16 mouse cellular contexts compared by ENCODE assay signal in the genomic region with DNA sequence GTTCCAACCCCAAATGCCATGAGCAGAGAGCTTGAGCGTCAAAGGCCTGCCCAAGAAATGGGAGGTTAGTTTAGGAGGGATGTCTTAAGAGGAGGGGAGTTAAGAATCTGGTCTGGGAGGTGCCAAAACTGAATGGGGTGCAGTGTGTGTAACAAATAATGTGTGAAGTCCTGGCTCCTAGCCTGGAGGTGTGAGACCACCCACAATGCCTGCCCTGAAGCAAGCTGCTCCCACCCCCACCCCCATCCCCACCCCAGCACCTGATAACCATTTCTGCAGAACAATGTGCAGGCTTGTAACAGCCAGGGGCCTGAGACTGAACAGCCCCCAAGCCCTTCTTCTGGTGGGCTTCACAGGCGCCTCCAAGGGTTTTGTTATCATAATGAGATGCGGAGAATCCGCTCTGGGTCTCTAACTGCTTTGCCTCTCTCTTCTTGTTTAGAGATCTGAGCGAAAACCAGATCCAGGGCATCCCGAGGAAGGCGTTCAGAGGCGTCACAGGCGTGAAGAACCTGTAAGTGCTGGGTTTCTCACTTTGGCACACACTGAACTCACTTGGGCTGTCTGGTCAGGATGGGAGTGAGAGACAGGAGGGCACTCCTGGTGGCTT.
DNase-seq lines count a peak whose midpoint lies in the region; ATAC-seq lines count a peak whose summit lies in the region.
"Had no signal": no experiment of that assay in that cellular context is flagged by ENCODE, and none has a peak within 500 bp of the region (broad histone marks: within the 10 kb centered on the region; RNA-seq: fewer than 3 reads in every experiment).

No protein-coding gene starts in this region.

- H3K36me3 ChIP-seq in hindbrain, embryonic 10.5 days, result no peaks in the 10 kb centered on the region
- H3K36me3 ChIP-seq in hindbrain, embryonic 16.5 days (ENCODE audit: control insufficient read depth, insufficient read depth, low read length), result no peaks in the 10 kb centered on the region
- H3K36me3 ChIP-seq in neural tube, embryonic 11.5 days (ENCODE audit: control insufficient read depth, insufficient read depth, low read length), result no peaks in the 10 kb centered on the region
- no peaks in the 10 kb centered on the region for H3K36me3 ChIP-seq in embryonic facial prominence, embryonic 11.5 days (replicated peaks; ENCODE audit: control insufficient read depth, insufficient read depth, low read depth, low read length)
- H3K36me3 ChIP-seq in midbrain, embryonic 14.5 days (ENCODE audit: control insufficient read depth, insufficient read depth, low read length), result no peaks in the 10 kb centered on the region
- H3K36me3 ChIP-seq: heart, embryonic 13.5 days; liver, embryonic 15.5 days had no signal

- peak; percentile 55 for DNase-seq in hindbrain, embryonic 10.5 days (ENCODE audit: low spot score)
- no peak for DNase-seq in neural tube, embryonic 11.5 days (ENCODE audit: low spot score)
- DNase-seq in neural tube, embryonic 10.5 days (ENCODE audit: extremely low spot score, low spot score), result no peak
- no peak for DNase-seq in embryonic facial prominence, embryonic 11.5 days (ENCODE audit: low spot score)
- DNase-seq in midbrain, embryonic 14.5 days, result no peak
- no peak for DNase-seq in cerebellum, postnatal 36 days
- no peak for DNase-seq in urinary bladder, postnatal 25 days (ENCODE audit: low spot score)
- DNase-seq: cerebellum, adult 11 months; gastrocnemius, postnatal 25 days; kidney, adult 2 months; kidney, postnatal 25 days; lung, postnatal 14 days had no signal

- H3K9ac ChIP-seq in hindbrain, embryonic 16.5 days (ENCODE audit: low read depth, low read length), result no peak overlapping the region
- no peak overlapping the region for H3K9ac ChIP-seq in neural tube, embryonic 11.5 days (ENCODE audit: low read length)
- H3K9ac ChIP-seq in embryonic facial prominence, embryonic 11.5 days (replicated peaks; ENCODE audit: low read length), result no peak overlapping the region
- no peak overlapping the region for H3K9ac ChIP-seq in midbrain, embryonic 14.5 days (replicated peaks; ENCODE audit: low read length)
- H3K9ac ChIP-seq: heart, embryonic 13.5 days; liver, embryonic 15.5 days had no signal

- peaks cover 100% of the 10 kb centered on the region for H3K4me1 ChIP-seq in hindbrain, embryonic 10.5 days (replicated peaks)
- peaks cover 8% of the 10 kb centered on the region for H3K4me1 ChIP-seq in hindbrain, embryonic 16.5 days (ENCODE audit: control insufficient read depth, insufficient read depth, low read depth, low read length)
- peaks cover 37% of the 10 kb centered on the region for H3K4me1 ChIP-seq in neural tube, embryonic 11.5 days (ENCODE audit: control insufficient read depth, insufficient read depth, low read length)
- H3K4me1 ChIP-seq in embryonic facial prominence, embryonic 11.5 days (ENCODE audit: control insufficient read depth, insufficient read depth, low read length), result peaks cover 4% of the 10 kb centered on the region; the same call in 1 of the 2 replicates
- H3K4me1 ChIP-seq in midbrain, embryonic 14.5 days (ENCODE audit: control insufficient read depth, insufficient read depth, low read length), result peaks cover 16% of the 10 kb centered on the region
- H3K4me1 ChIP-seq: liver, embryonic 15.5 days had no signal

- H3K4me2 ChIP-seq in hindbrain, embryonic 16.5 days (ENCODE audit: low read length), result no peak overlapping the region
- H3K4me2 ChIP-seq in neural tube, embryonic 11.5 days (ENCODE audit: low read depth), result no peak overlapping the region
- H3K4me2 ChIP-seq in embryonic facial prominence, embryonic 11.5 days (ENCODE audit: low read depth, low read length), result no peak overlapping the region
- H3K4me2 ChIP-seq in midbrain, embryonic 14.5 days (ENCODE audit: low read length), result no peak overlapping the region
- H3K4me2 ChIP-seq: heart, embryonic 13.5 days; liver, embryonic 15.5 days had no signal

- peak overlapping the region; percentile 38 for H3K4me3 ChIP-seq in hindbrain, embryonic 10.5 days
- H3K4me3 ChIP-seq in hindbrain, embryonic 16.5 days (ENCODE audit: low read length), result no peak overlapping the region
- no peak overlapping the region for H3K4me3 ChIP-seq in neural tube, embryonic 11.5 days (ENCODE audit: low read depth, low read length)
- no peak overlapping the region for H3K4me3 ChIP-seq in embryonic facial prominence, embryonic 11.5 days (ENCODE audit: low read depth, low read length)
- H3K4me3 ChIP-seq in midbrain, embryonic 14.5 days (replicated peaks; ENCODE audit: low read depth, low read length), result no peak overlapping the region
- H3K4me3 ChIP-seq: erythroblast, embryonic 14.5 days; heart, embryonic 13.5 days; liver, embryonic 15.5 days had no signal

- 0 out of 2 replicates have a peak, but pooled peaks cover 2% of the 10 kb centered on the region for H3K27me3 ChIP-seq in hindbrain, embryonic 10.5 days (ENCODE audit: insufficient read depth, poor library complexity, severe bottlenecking)
- no peaks in the 10 kb centered on the region for H3K27me3 ChIP-seq in hindbrain, embryonic 16.5 days (replicated peaks; ENCODE audit: control insufficient read depth, insufficient read depth, low read length)
- H3K27me3 ChIP-seq in neural tube, embryonic 11.5 days (ENCODE audit: control insufficient read depth, insufficient read depth, low read length), result no peaks in the 10 kb centered on the region
- no peaks in the 10 kb centered on the region for H3K27me3 ChIP-seq in embryonic facial prominence, embryonic 11.5 days (ENCODE audit: control insufficient read depth, insufficient read depth, low read length)
- peaks cover 9% of the 10 kb centered on the region; the same call in 1 of the 2 replicates for H3K27me3 ChIP-seq in midbrain, embryonic 14.5 days (ENCODE audit: control insufficient read depth, insufficient read depth, low read length)
- H3K27me3 ChIP-seq: heart, embryonic 13.5 days had no signal

- WGBS in hindbrain, embryonic 10.5 days, result 16% methylated on average over 9 of the region's 9 CpGs
- 36% methylated on average over 9 of the region's 9 CpGs for whole genome bisulfite sequencing in hindbrain, embryonic 16.5 days
- WGBS in neural tube, embryonic 11.5 days, result 27% methylated on average over 9 of the region's 9 CpGs
- WGBS in embryonic facial prominence, embryonic 11.5 days, result 38% methylated on average over 9 of the region's 9 CpGs
- 13% methylated on average over 9 of the region's 9 CpGs for WGBS in midbrain, embryonic 14.5 days

- no peak for ATAC-seq in hindbrain, embryonic 16.5 days
- ATAC-seq in neural tube, embryonic 11.5 days (ENCODE audit: insufficient read depth, low FRiP score, low TSS enrichment), result no peak
- ATAC-seq in embryonic facial prominence, embryonic 11.5 days (replicated peaks; ENCODE audit: insufficient number of reproducible peaks, low FRiP score, low TSS enrichment, low read depth), result no peak
- peak; percentile 27; the same call in 1 of the 2 replicates for ATAC-seq in midbrain, embryonic 14.5 days (ENCODE audit: low FRiP score, low TSS enrichment)

- no peaks in the 10 kb centered on the region for H3K9me3 ChIP-seq in hindbrain, embryonic 10.5 days
- no peaks in the 10 kb centered on the region for H3K9me3 ChIP-seq in hindbrain, embryonic 16.5 days (ENCODE audit: control insufficient read depth, low read length)
- no peaks in the 10 kb centered on the region for H3K9me3 ChIP-seq in neural tube, embryonic 11.5 days (ENCODE audit: control insufficient read depth, low read length)
- H3K9me3 ChIP-seq in embryonic facial prominence, embryonic 11.5 days (replicated peaks; ENCODE audit: control insufficient read depth, low read length), result no peaks in the 10 kb centered on the region
- no peaks in the 10 kb centered on the region for H3K9me3 ChIP-seq in midbrain, embryonic 14.5 days (ENCODE audit: control insufficient read depth, low read length)
- H3K9me3 ChIP-seq: heart, embryonic 13.5 days; liver, embryonic 15.5 days had no signal

- peak overlapping the region; percentile 90 for H3K27ac ChIP-seq in hindbrain, embryonic 10.5 days
- no peak overlapping the region for H3K27ac ChIP-seq in hindbrain, embryonic 16.5 days (ENCODE audit: low read depth, low read length)
- H3K27ac ChIP-seq in neural tube, embryonic 11.5 days (ENCODE audit: low read depth, low read length), result 0 out of 2 replicates have a peak overlapping the region, but pooled peaks have one; percentile 37
- peak overlapping the region; percentile 1; the same call in 1 of the 2 replicates for H3K27ac ChIP-seq in embryonic facial prominence, embryonic 11.5 days (replicated peaks; ENCODE audit: low read depth, low read length)
- no peak overlapping the region; the same call in 1 of the 2 replicates for H3K27ac ChIP-seq in midbrain, embryonic 14.5 days (replicated peaks; ENCODE audit: low read depth, low read length)
- H3K27ac ChIP-seq: heart, embryonic 13.5 days; liver, embryonic 15.5 days had no signal

Comparison
In these comparisons a context has a peak if more than half of its experiments do, and no peak if none do; other contexts are left out.
1. H3K27ac ChIP-seq: peak in hindbrain, embryonic 10.5 days (single experiment), neural tube, embryonic 11.5 days (single experiment) and embryonic facial prominence, embryonic 11.5 days (single experiment); none in hindbrain, embryonic 16.5 days (single experiment) and midbrain, embryonic 14.5 days (single experiment).